Mouse (Mus musculus): Measurements from ENCODE around the gene Dnm3. TPM values are rescaled to one million over a fixed set of nuclear protein-coding genes. Genes with fewer than 3 reads are reported as not detected.

The Dnm3 gene
- total and polyA plus RNA-seq, 3 experiments: not detected

DNA sequence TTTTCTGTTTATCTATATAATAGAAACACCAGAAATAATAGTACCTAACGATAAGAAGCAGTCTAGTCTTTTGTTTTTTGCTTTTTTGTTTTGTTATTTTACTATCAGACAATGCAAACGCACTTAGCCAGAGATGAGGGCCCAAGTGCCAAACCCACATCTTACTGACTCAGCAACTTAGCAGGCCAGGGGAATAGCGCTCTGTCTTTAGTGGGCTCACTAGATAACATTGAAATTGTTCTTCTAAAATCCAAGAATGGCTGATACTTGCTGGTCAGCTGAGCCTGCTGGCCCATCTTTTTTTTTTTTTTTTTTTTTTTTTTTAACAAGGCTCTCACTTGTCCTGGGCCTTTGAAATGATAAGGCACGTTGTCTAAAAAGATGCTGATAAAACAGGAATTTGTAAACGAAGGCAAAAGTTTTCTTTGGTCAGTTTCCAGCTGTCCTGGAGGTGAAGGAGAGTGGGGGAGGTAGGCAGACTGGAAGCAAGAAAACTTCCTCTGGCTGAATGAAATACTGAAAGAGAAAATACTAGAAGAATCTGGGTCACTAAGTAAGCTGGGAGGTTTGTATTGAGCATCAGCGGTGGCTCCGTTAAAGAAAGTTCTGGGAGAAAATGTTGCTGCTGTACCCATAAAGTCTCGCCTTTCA is 259.2 kb downstream of the Dnm3 start:
- no peaks in the 10 kb centered on the region for H3K79me2 ChIP-seq (ENCODE audit: control insufficient read depth, insufficient read depth, low read length, poor library complexity)
- no peaks in the 10 kb centered on the region; a peak in 1 of 4 replicates for H3K27me3 ChIP-seq (ENCODE audit: control insufficient read depth in 1 of 2, insufficient read depth in 2 of 2, low read length in 2 of 2)
- no peak overlapping the region for H3K9ac ChIP-seq (ENCODE audit: control insufficient read depth, low read depth, low read length, poor library complexity, severe bottlenecking)
- H3K36me3 ChIP-seq (ENCODE audit: control insufficient read depth in 1 of 2, insufficient read depth in 2 of 2, low read length in 2 of 2): no peaks in the 10 kb centered on the region
- H3K9me3 ChIP-seq (replicated peaks; ENCODE audit: insufficient read depth, low read length): no peaks in the 10 kb centered on the region
- no peak for DNase-seq (ENCODE audit: low read depth, low spot score)
- TF ChIP-seq UBTF (IDR thresholded peaks at IDR 0.05; ENCODE audit: borderline replicate concordance, insufficient read depth, low read depth, low read length): no peak
- no peak for TF ChIP-seq ETS1 (IDR thresholded peaks at IDR 0.05; ENCODE audit: low read depth, low read length)
- TF ChIP-seq BHLHE40 (IDR thresholded peaks at IDR 0.05; ENCODE audit: borderline replicate concordance, low read depth, low read length): no peak
- TF ChIP-seq JUND (IDR thresholded peaks at IDR 0.05; ENCODE audit: low read depth, low read length): no peak
- no peak for TF ChIP-seq KAT2A (conservative IDR thresholded peaks at IDR 0.05; ENCODE audit: low read depth, low read length)
- no peak for TF ChIP-seq MEF2A (IDR thresholded peaks at IDR 0.05; ENCODE audit: extremely low read depth, insufficient replicate concordance, low read depth, low read length, poor library complexity, severe bottlenecking)
- TF ChIP-seq EP300 (IDR thresholded peaks at IDR 0.05; ENCODE audit: low read depth in 1 of 2, low read length in 2 of 2): no peak
- no peak for TF ChIP-seq POLR2A (IDR thresholded peaks at IDR 0.05; ENCODE audit: control insufficient read depth in 1 of 2, insufficient read depth in 1 of 2, low read depth in 1 of 2, low read length in 2 of 2, poor library complexity in 1 of 2)
- TF ChIP-seq E2F4 (IDR thresholded peaks at IDR 0.05; ENCODE audit: borderline replicate concordance, low read depth, low read length): no peak
- TF ChIP-seq MYC (IDR thresholded peaks at IDR 0.05; ENCODE audit: low read depth, low read length): no peak
- no peak for TF ChIP-seq GABPA (IDR thresholded peaks at IDR 0.05; ENCODE audit: low read depth, low read length)
- TF ChIP-seq MXI1 (IDR thresholded peaks at IDR 0.05; ENCODE audit: low read depth, low read length): no peak
- TF ChIP-seq HCFC1 (IDR thresholded peaks at IDR 0.05; ENCODE audit: low read depth, low read length): no peak
- no peak for TF ChIP-seq GATA1 (IDR thresholded peaks at IDR 0.05; ENCODE audit: low read depth, low read length)
- no peak for TF ChIP-seq POLR2AphosphoS2 (IDR thresholded peaks at IDR 0.05; ENCODE audit: low read length)
- no peak for TF ChIP-seq TCF12 (IDR thresholded peaks at IDR 0.05; ENCODE audit: low read depth, low read length)
- H3K4me3 ChIP-seq (ENCODE audit: control insufficient read depth in 1 of 2, insufficient read depth in 1 of 2, low read depth in 2 of 2, low read length in 2 of 2): no peak overlapping the region
- no peaks in the 10 kb centered on the region for H3K4me1 ChIP-seq (ENCODE audit: control insufficient read depth in 1 of 2, insufficient read depth in 2 of 2, low read length in 2 of 2)
- H3K27ac ChIP-seq (ENCODE audit: control insufficient read depth, low read depth, low read length): no peak overlapping the region

DNA sequence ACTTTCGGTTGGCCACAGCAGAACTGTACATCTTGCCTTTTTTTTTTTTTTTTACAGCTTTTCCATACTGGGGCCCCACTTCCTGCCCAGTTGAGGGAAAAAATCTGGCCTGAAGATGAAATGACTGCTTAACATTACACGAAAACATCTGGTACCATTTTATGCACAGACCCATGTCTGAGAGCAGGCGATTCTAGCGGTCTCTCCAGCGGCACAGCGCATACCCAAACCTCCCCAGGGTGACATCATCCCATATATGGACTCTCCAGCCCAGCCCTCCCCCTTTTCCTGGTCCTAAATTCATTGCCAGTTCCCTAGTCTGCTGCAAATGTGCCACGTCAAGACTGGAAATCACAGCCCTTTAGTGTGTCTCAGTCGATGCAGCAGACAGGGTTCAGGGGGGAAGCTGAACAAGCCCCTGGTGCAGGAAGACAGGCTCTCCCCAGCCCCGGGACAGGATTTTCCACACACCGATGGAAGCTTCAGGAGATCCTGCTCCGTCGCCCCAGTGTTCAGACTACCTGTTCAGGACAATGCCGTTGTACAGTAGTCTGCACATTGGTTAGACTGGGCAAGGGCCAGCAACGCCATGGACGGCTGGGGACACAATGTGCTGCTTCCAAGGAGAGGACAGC is 260.4 kb downstream of the Dnm3 start:
- Histone ChIP-seq H3K79me2 (ENCODE audit: control insufficient read depth, insufficient read depth, low read length, poor library complexity) (no peaks in the 10 kb centered on the region), H3K4me3 (ENCODE audit: control insufficient read depth in 1 of 2, insufficient read depth in 1 of 2, low read depth in 2 of 2, low read length in 2 of 2) (no peak overlapping the region), H3K9ac (ENCODE audit: control insufficient read depth, low read depth, low read length, poor library complexity, severe bottlenecking) (no peak overlapping the region)

More for the DNA sequence above, 260.4 kb downstream of the Dnm3 start:
- Histone ChIP-seq H3K4me1 (ENCODE audit: control insufficient read depth in 1 of 2, insufficient read depth in 2 of 2, low read length in 2 of 2) (no peaks in the 10 kb centered on the region), H3K36me3 (ENCODE audit: control insufficient read depth in 1 of 2, insufficient read depth in 2 of 2, low read length in 2 of 2) (no peaks in the 10 kb centered on the region), H3K27ac (ENCODE audit: control insufficient read depth, low read depth, low read length) (no peak overlapping the region), H3K27me3 (ENCODE audit: control insufficient read depth in 1 of 2, insufficient read depth in 2 of 2, low read length in 2 of 2) (no peaks in the 10 kb centered on the region; a peak in 1 of 4 replicates), H3K9me3 (replicated peaks; ENCODE audit: insufficient read depth, low read length) (no peaks in the 10 kb centered on the region)
- DNase-seq (ENCODE audit: low read depth, low spot score): no peak
- no peak for TF ChIP-seq ZNF384 (IDR thresholded peaks at IDR 0.05; ENCODE audit: low read depth, low read length)
- TF ChIP-seq ELF1 (IDR thresholded peaks at IDR 0.05; ENCODE audit: low read depth, low read length): no peak
- no peak for TF ChIP-seq TCF12 (IDR thresholded peaks at IDR 0.05; ENCODE audit: low read depth, low read length)
